Mouse (Mus musculus) CH12.LX (cell line): Measurements from ENCODE around the gene Tmem258.

ENCODE experiments used
- CTCF ChIP-seq, 2 experiments: IDR thresholded peaks in 1 of 2; conservative IDR thresholded peaks in 1 of 2; 2 replicates each; pipeline ENCODE4 v1.5.1; 2011 to 2012; ENCODE audit warnings: low read depth in 2 of 2, low read length in 2 of 2, improper control_type of control experiment in 1 of 2, inconsistent platforms in 1 of 2, mild to moderate bottlenecking in 1 of 2, moderate library complexity in 1 of 2
- MEF2A ChIP-seq: IDR thresholded peaks from 2 replicates; pipeline ENCODE4 v1.6.1; 2014; ENCODE audit warnings: low read depth, mild to moderate bottlenecking, inconsistent platforms, low read length, improper control_type of control experiment, borderline replicate concordance

GRCm38 (mm10) chr19:10221585-10221984 is 17.8 kb downstream of the Tmem258 start:
- TF ChIP-seq MEF2A = no peak
- no peak for TF ChIP-seq CTCF (conservative IDR thresholded peaks at IDR 0.05 in 1 of 2, IDR thresholded peaks at IDR 0.05 in 1 of 2; ENCODE audit: low read depth in 2 of 2, low read length in 2 of 2)
